Mouse (Mus musculus) MEL (cell line): ENCODE data around the gene Cd151. TPM values are rescaled to one million over a fixed set of nuclear protein-coding genes. Genes with fewer than 3 reads are reported as not detected.

ENCODE experiments used
- DNase-seq: peaks from one replicate; pipeline ENCODE4 v3.0.0; 2011; ENCODE audit warnings: low read depth, low spot score
- H3K27ac ChIP-seq: 2 replicates; pipeline ENCODE4 v1.5.1; 2012; ENCODE audit warnings: low read depth, mild to moderate bottlenecking, control low read depth, low read length, moderate library complexity; ENCODE audit not compliant: control insufficient read depth
- H3K27me3 ChIP-seq, 2 experiments: fragments of 150-350 bp in 1 of 2; sonication (generic) in 1 of 2; 2 replicates each; pipeline ENCODE4 v1.6.1; 2012; ENCODE audit warnings: low read length in 2 of 2, mild to moderate bottlenecking in 2 of 2, improper control_type of control experiment in 1 of 2, moderate library complexity in 1 of 2; ENCODE audit not compliant: insufficient read depth in 2 of 2, control insufficient read depth in 1 of 2
- H3K36me3 ChIP-seq, 2 experiments: 2 replicates each; pipeline ENCODE4 v1.6.1; 2012 to 2014; ENCODE audit warnings: low read length in 2 of 2, improper control_type of control experiment in 1 of 2, inconsistent platforms in 1 of 2, mild to moderate bottlenecking in 1 of 2; ENCODE audit not compliant: insufficient read depth in 2 of 2, control insufficient read depth in 1 of 2
- H3K4me1 ChIP-seq, 2 experiments: fragments of 150-350 bp in 1 of 2; sonication (generic) in 1 of 2; 2 replicates each; pipeline ENCODE4 v1.6.1; 2012; ENCODE audit warnings: low read length in 2 of 2, improper control_type of control experiment in 1 of 2, mild to moderate bottlenecking in 1 of 2; ENCODE audit not compliant: insufficient read depth in 2 of 2, control insufficient read depth in 1 of 2
- H3K4me3 ChIP-seq, 2 experiments: fragments of 150-350 bp in 1 of 2; sonication (generic) in 1 of 2; 2 replicates each; pipeline ENCODE4 v1.5.1; 2012; ENCODE audit warnings: low read depth in 2 of 2, low read length in 2 of 2, mild to moderate bottlenecking in 2 of 2, moderate library complexity in 2 of 2, control low read depth in 1 of 2, improper control_type of control experiment in 1 of 2; ENCODE audit not compliant: control insufficient read depth in 1 of 2, insufficient read depth in 1 of 2
- H3K79me2 ChIP-seq: 2 replicates; pipeline ENCODE4 v1.6.1; 2012; ENCODE audit warnings: mild to moderate bottlenecking, low read length, moderate library complexity; ENCODE audit not compliant: control insufficient read depth, poor library complexity, insufficient read depth
- H3K9ac ChIP-seq: 2 replicates; pipeline ENCODE4 v1.6.1; 2012; ENCODE audit warnings: low read depth, mild to moderate bottlenecking, control low read depth, low read length, moderate library complexity; ENCODE audit not compliant: control insufficient read depth, poor library complexity, severe bottlenecking
- H3K9me3 ChIP-seq: fragments of 150-350 bp; sonication (generic); replicated peaks from 2 replicates; pipeline ENCODE4 v1.6.1; 2012; ENCODE audit warnings: mild to moderate bottlenecking, low read length, improper control_type of control experiment, moderate library complexity; ENCODE audit not compliant: insufficient read depth
- BHLHE40 ChIP-seq: IDR thresholded peaks from 2 replicates; pipeline ENCODE4 v1.6.1; 2012; ENCODE audit warnings: low read depth, mild to moderate bottlenecking, inconsistent platforms, low read length, improper control_type of control experiment, borderline replicate concordance
- CHD2 ChIP-seq: IDR thresholded peaks from 2 replicates; pipeline ENCODE4 v1.6.1; 2011; ENCODE audit warnings: low read length, improper control_type of control experiment
- CTCF ChIP-seq, 3 experiments: IDR thresholded peaks in 2 of 3; conservative IDR thresholded peaks in 1 of 3; 2 replicates each; pipeline ENCODE4 v1.5.1; 2011 to 2012; ENCODE audit warnings: low read length in 3 of 3, low read depth in 2 of 3, mild to moderate bottlenecking in 2 of 3, improper control_type of control experiment in 1 of 3, inconsistent platforms in 1 of 3, mixed read lengths in 1 of 3, moderate library complexity in 1 of 3; ENCODE audit not compliant: control insufficient read depth in 1 of 3, insufficient read depth in 1 of 3, poor library complexity in 1 of 3, severe bottlenecking in 1 of 3
- ELF1 ChIP-seq: IDR thresholded peaks from 2 replicates; pipeline ENCODE4 v1.6.1; 2014; ENCODE audit warnings: low read depth, mild to moderate bottlenecking, inconsistent platforms, low read length, improper control_type of control experiment, moderate library complexity
- EP300 ChIP-seq, 2 experiments: IDR thresholded peaks; 2 replicates each; pipeline ENCODE4 v1.6.1; 2011; ENCODE audit warnings: improper control_type of control experiment in 2 of 2, low read length in 2 of 2, low read depth in 1 of 2, mild to moderate bottlenecking in 1 of 2
- GABPA ChIP-seq: IDR thresholded peaks from 2 replicates; pipeline ENCODE4 v1.6.1; 2012; ENCODE audit warnings: low read depth, mild to moderate bottlenecking, inconsistent platforms, low read length, improper control_type of control experiment, moderate library complexity
- HCFC1 ChIP-seq: IDR thresholded peaks from 2 replicates; pipeline ENCODE4 v1.6.1; 2012; ENCODE audit warnings: low read depth, mild to moderate bottlenecking, inconsistent platforms, low read length, improper control_type of control experiment, moderate library complexity
- MYB ChIP-seq: IDR thresholded peaks from 2 replicates; pipeline ENCODE4 v1.6.1; 2011; ENCODE audit warnings: mild to moderate bottlenecking, low read depth, low read length, improper control_type of control experiment
- POLR2A ChIP-seq, 2 experiments: IDR thresholded peaks; 2 replicates each; pipeline ENCODE4 v1.6.1; 2011 to 2012; ENCODE audit warnings: low read length in 2 of 2, mild to moderate bottlenecking in 2 of 2, control low read depth in 1 of 2, improper control_type of control experiment in 1 of 2, low read depth in 1 of 2, moderate library complexity in 1 of 2; ENCODE audit not compliant: control insufficient read depth in 1 of 2, insufficient read depth in 1 of 2, poor library complexity in 1 of 2
- POLR2AphosphoS2 ChIP-seq: IDR thresholded peaks from 2 replicates; pipeline ENCODE4 v1.6.1; 2011; ENCODE audit warnings: low read length, improper control_type of control experiment
- RCOR1 ChIP-seq: IDR thresholded peaks from 2 replicates; pipeline ENCODE4 v1.6.1; 2012; ENCODE audit warnings: low read depth, mild to moderate bottlenecking, inconsistent platforms, low read length, improper control_type of control experiment
- SIN3A ChIP-seq: IDR thresholded peaks from 2 replicates; pipeline ENCODE4 v1.6.1; 2012; ENCODE audit warnings: low read length, improper control_type of control experiment, inconsistent platforms
- SMC3 ChIP-seq: IDR thresholded peaks from 2 replicates; pipeline ENCODE4 v1.6.1; 2011; ENCODE audit warnings: low read depth, low read length, improper control_type of control experiment
- UBTF ChIP-seq: IDR thresholded peaks from 2 replicates; pipeline ENCODE4 v1.6.1; 2012; ENCODE audit warnings: low read depth, mild to moderate bottlenecking, inconsistent platforms, low read length, improper control_type of control experiment, moderate library complexity, borderline replicate concordance; ENCODE audit not compliant: insufficient read depth
- USF1 ChIP-seq: IDR thresholded peaks from 2 replicates; pipeline ENCODE4 v1.6.1; 2014; ENCODE audit warnings: low read depth, mild to moderate bottlenecking, inconsistent platforms, low read length, improper control_type of control experiment, moderate library complexity
- ZC3H11A ChIP-seq: IDR thresholded peaks from 2 replicates; pipeline ENCODE4 v1.6.1; 2012; ENCODE audit warnings: low read depth, mild to moderate bottlenecking, inconsistent platforms, low read length, improper control_type of control experiment
- ZNF384 ChIP-seq: IDR thresholded peaks from 2 replicates; pipeline ENCODE4 v1.6.1; 2012; ENCODE audit warnings: low read depth, mild to moderate bottlenecking, inconsistent platforms, low read length, improper control_type of control experiment
- polyA plus RNA-seq, 2 experiments: library from polyadenylated mRNA; stranded (reverse) in 1 of 2; unstranded in 1 of 2; fragments of >175 nt in 1 of 2; fragments of >200 nt in 1 of 2; gene quantifications; 2 replicates each; pipeline versions ENCODE4 v1.2.1 to v1.2.4; 2012; ENCODE audit warnings: low replicate concordance in 2 of 2, low read depth in 1 of 2; ENCODE audit not compliant: insufficient read length in 2 of 2, insufficient read depth in 1 of 2, missing spikeins in 1 of 2
- total RNA-seq: library from RNA; depleted of rRNA; stranded (reverse); fragments of 300-350 nt; gene quantifications from 2 replicates; pipeline ENCODE4 v1.2.3, GENCODE M21; 2012

Gene Cd151
- total and polyA plus RNA-seq, 3 experiments = 40.6 to 86.6 TPM; not detected in 1

GRCm38 (mm10) chr7:141447110-141447991 is 19.8 kb upstream of the Cd151 start, which contains the start of gene Rplp2 (continued):
- TF ChIP-seq BHLHE40 (no peak; the same call in 1 of the 2 replicates), ZNF384 (peak; percentile 50), SMC3 (no peak), CHD2 (no peak), UBTF (no peak), CTCF (IDR thresholded peaks at IDR 0.05 in 2 of 3, conservative IDR thresholded peaks at IDR 0.05 in 1 of 3; ENCODE audit: control insufficient read depth in 1 of 3, insufficient read depth in 1 of 3, low read depth in 2 of 3, low read length in 3 of 3, poor library complexity in 1 of 3, severe bottlenecking in 1 of 3) (0 out of 6 replicates have a peak, but pooled peaks of 1 of the 3 experiments have one; percentile 7), RCOR1 (no peak), USF1 (peak; percentile 85), SIN3A (peak; percentile 93), GABPA (no peak), HCFC1 (peak; percentile 94), POLR2A (IDR thresholded peaks at IDR 0.05; ENCODE audit: control insufficient read depth in 1 of 2, insufficient read depth in 1 of 2, low read depth in 1 of 2, low read length in 2 of 2, poor library complexity in 1 of 2) (peak; percentile 87 to 93), ZC3H11A (no peak), ELF1 (peak; percentile 94), MYB (no peak)
- TF ChIP-seq, all 39 proteins: peak for 21

- TF ChIP-seq POLR2AphosphoS2 = peak; percentile 82; the same call in 1 of the 2 replicates
- TF ChIP-seq RCOR1 = peak; percentile 12; the same call in 1 of the 2 replicates
- peak; percentile 47 to 73; a peak in 3 of 4 replicates for TF ChIP-seq POLR2A (IDR thresholded peaks at IDR 0.05; ENCODE audit: control insufficient read depth in 1 of 2, insufficient read depth in 1 of 2, low read depth in 1 of 2, low read length in 2 of 2, poor library complexity in 1 of 2)
- no peak for TF ChIP-seq EP300 (IDR thresholded peaks at IDR 0.05; ENCODE audit: low read depth in 1 of 2, low read length in 2 of 2)
- peaks cover 0 to 26% of the 10 kb centered on the region in 2 experiments; a peak in 2 of 4 replicates for H3K4me1 ChIP-seq
- no peak overlapping the region for H3K27ac ChIP-seq
- H3K9me3 ChIP-seq = no peaks in the 10 kb centered on the region
- peaks cover 25% of the 10 kb centered on the region for H3K79me2 ChIP-seq
- no peak overlapping the region for H3K4me3 ChIP-seq
- DNase-seq = peak; percentile 61
- H3K9ac ChIP-seq = no peak overlapping the region
- H3K36me3 ChIP-seq = peaks cover 15 to 19% of the 10 kb centered on the region in 2 experiments
- no peaks in the 10 kb centered on the region for H3K27me3 ChIP-seq
Measured at GRCm38 (mm10) chr7:141451928-141452327, 15.3 kb upstream of the Cd151 start.
